Mouse (Mus musculus): ENCODE results near the gene Pkmyt1.

GRCm38 (mm10) chr17:23679127-23679835, 46.9 kb upstream of the Pkmyt1 start, which contains the start of gene Cldn6:
- TF ChIP-seq CTCF (IDR thresholded peaks at IDR 0.05; ENCODE audit: borderline replicate concordance, extremely low read depth, insufficient read depth, insufficient read length) (no peak), POLR2A (IDR thresholded peaks at IDR 0.05; ENCODE audit: borderline replicate concordance, extremely low read depth, insufficient read depth, insufficient read length, poor library complexity, severe bottlenecking) (no peak)
